ENCODE assay signal across 8 mouse cellular contexts in genomic region chr5:148966395-148966794, GRCm38 (mm10). TPM values are rescaled to one million over a fixed set of nuclear protein-coding genes. Genes with fewer than 3 reads are reported as not detected.
DNase-seq lines count a peak whose midpoint lies in the region; ATAC-seq lines count a peak whose summit lies in the region.

No protein-coding gene starts in this region.

- no peaks in the 10 kb centered on the region for H3K9me3 ChIP-seq in kidney, embryonic 14.5 days (ENCODE audit: control insufficient read depth, low read length)
- H3K9me3 ChIP-seq in embryonic facial prominence, embryonic 11.5 days (replicated peaks; ENCODE audit: control insufficient read depth, low read length), result no peaks in the 10 kb centered on the region
- no peaks in the 10 kb centered on the region for H3K9me3 ChIP-seq in hindbrain, embryonic 16.5 days (ENCODE audit: control insufficient read depth, low read length)
- no peaks in the 10 kb centered on the region for H3K9me3 ChIP-seq in midbrain, embryonic 13.5 days

- H3K4me1 ChIP-seq in kidney, embryonic 14.5 days (ENCODE audit: control insufficient read depth, insufficient read depth, low read length), result peaks cover 24% of the 10 kb centered on the region
- no peaks in the 10 kb centered on the region; the same call in 1 of the 2 replicates for H3K4me1 ChIP-seq in embryonic facial prominence, embryonic 11.5 days (ENCODE audit: control insufficient read depth, insufficient read depth, low read length)
- H3K4me1 ChIP-seq in hindbrain, embryonic 16.5 days (ENCODE audit: control insufficient read depth, insufficient read depth, low read depth, low read length), result peaks cover 13% of the 10 kb centered on the region
- H3K4me1 ChIP-seq in midbrain, embryonic 13.5 days (replicated peaks), result peaks cover 21% of the 10 kb centered on the region

- no peaks in the 10 kb centered on the region for H3K27me3 ChIP-seq in kidney, embryonic 14.5 days (ENCODE audit: control insufficient read depth, insufficient read depth, low read length)
- no peaks in the 10 kb centered on the region for H3K27me3 ChIP-seq in embryonic facial prominence, embryonic 11.5 days (ENCODE audit: control insufficient read depth, insufficient read depth, low read length)
- H3K27me3 ChIP-seq in hindbrain, embryonic 16.5 days (replicated peaks; ENCODE audit: control insufficient read depth, insufficient read depth, low read length), result no peaks in the 10 kb centered on the region
- no peaks in the 10 kb centered on the region for H3K27me3 ChIP-seq in midbrain, embryonic 13.5 days

- H3K36me3 ChIP-seq in kidney, embryonic 14.5 days (ENCODE audit: control insufficient read depth, insufficient read depth, low read length), result no peaks in the 10 kb centered on the region
- no peaks in the 10 kb centered on the region for H3K36me3 ChIP-seq in embryonic facial prominence, embryonic 11.5 days (replicated peaks; ENCODE audit: control insufficient read depth, insufficient read depth, low read depth, low read length)
- no peaks in the 10 kb centered on the region for H3K36me3 ChIP-seq in hindbrain, embryonic 16.5 days (ENCODE audit: control insufficient read depth, insufficient read depth, low read length)
- no peaks in the 10 kb centered on the region for H3K36me3 ChIP-seq in midbrain, embryonic 13.5 days

- H3K4me2 ChIP-seq in kidney, embryonic 14.5 days (replicated peaks; ENCODE audit: low read depth, low read length), result no peak overlapping the region
- H3K4me2 ChIP-seq in embryonic facial prominence, embryonic 11.5 days (ENCODE audit: low read depth, low read length), result no peak overlapping the region
- H3K4me2 ChIP-seq in hindbrain, embryonic 16.5 days (ENCODE audit: low read length), result no peak overlapping the region
- H3K4me2 ChIP-seq in midbrain, embryonic 13.5 days (replicated peaks), result no peak overlapping the region

- 71% methylated on average over 6 of the region's 6 CpGs for WGBS in kidney, embryonic 14.5 days
- 56% methylated on average over 6 of the region's 6 CpGs for WGBS in embryonic facial prominence, embryonic 11.5 days
- WGBS in hindbrain, embryonic 16.5 days, result 68% methylated on average over 6 of the region's 6 CpGs
- 67% methylated on average over 6 of the region's 6 CpGs for WGBS in midbrain, embryonic 13.5 days

- no peak overlapping the region for H3K9ac ChIP-seq in kidney, embryonic 14.5 days (ENCODE audit: low read depth, low read length)
- no peak overlapping the region for H3K9ac ChIP-seq in embryonic facial prominence, embryonic 11.5 days (replicated peaks; ENCODE audit: low read length)
- H3K9ac ChIP-seq in hindbrain, embryonic 16.5 days (ENCODE audit: low read depth, low read length), result peak overlapping the region; percentile 41
- no peak overlapping the region for H3K9ac ChIP-seq in midbrain, embryonic 13.5 days (replicated peaks)

- no peak overlapping the region for H3K4me3 ChIP-seq in kidney, embryonic 14.5 days (ENCODE audit: low read length)
- no peak overlapping the region for H3K4me3 ChIP-seq in embryonic facial prominence, embryonic 11.5 days (ENCODE audit: low read depth, low read length)
- no peak overlapping the region for H3K4me3 ChIP-seq in hindbrain, embryonic 16.5 days (ENCODE audit: low read length)
- no peak overlapping the region for H3K4me3 ChIP-seq in midbrain, embryonic 13.5 days (replicated peaks)

- no peak for DNase-seq in kidney, adult 9 months
- no peak for DNase-seq in embryonic facial prominence, embryonic 11.5 days (ENCODE audit: low spot score)
- no peak for DNase-seq in adrenal gland, postnatal 36 days
- no peak for DNase-seq in cerebellum, adult 9-11 months
- DNase-seq in spleen, postnatal 36 days (ENCODE audit: low spot score in 2 of 2), result no peak

- peak overlapping the region; percentile 37; the same call in 1 of the 2 replicates for H3K27ac ChIP-seq in kidney, embryonic 14.5 days (ENCODE audit: low read depth, low read length)
- peak overlapping the region; percentile 76 for H3K27ac ChIP-seq in embryonic facial prominence, embryonic 11.5 days (replicated peaks; ENCODE audit: low read depth, low read length)
- peak overlapping the region; percentile 37; the same call in 1 of the 2 replicates for H3K27ac ChIP-seq in hindbrain, embryonic 16.5 days (ENCODE audit: low read depth, low read length)
- peak overlapping the region; percentile 41 for H3K27ac ChIP-seq in midbrain, embryonic 13.5 days

- no peak for ATAC-seq in kidney, embryonic 14.5 days (ENCODE audit: low FRiP score, low TSS enrichment)
- no peak for ATAC-seq in embryonic facial prominence, embryonic 11.5 days (replicated peaks; ENCODE audit: insufficient number of reproducible peaks, low FRiP score, low TSS enrichment, low read depth)
- no peak for ATAC-seq in hindbrain, embryonic 16.5 days
- ATAC-seq in midbrain, embryonic 13.5 days, result no peak

RNA-seq across cellular contexts. Expression of gene Gm42791, which starts 28.6 kb away (rescaled TPM):
- polyA plus RNA-seq in kidney, embryonic 14.5 days (2014; fragmentation: Nextera tagmentation; extraction: Ambion mirVana), result 0.47 TPM in 1 of 2 replicates, not detected in the other
- not detected in 2 replicates for polyA plus RNA-seq in embryonic facial prominence, embryonic 11.5 days (2014; fragmentation: Nextera tagmentation; extraction: Ambion mirVana)
- polyA plus RNA-seq in hindbrain, embryonic 16.5 days (2015; fragmentation: Nextera tagmentation; extraction: Ambion mirVana), result 3.9 and 5.3 TPM in 2 replicates
- polyA plus RNA-seq in midbrain, embryonic 13.5 days (2015; fragmentation: Nextera tagmentation; extraction: Ambion mirVana), result 2.0 and 3.6 TPM in 2 replicates
- 1 to 10 TPM; 4.2 to 5.7 TPM for total RNA-seq in adrenal gland, postnatal 36 days (2021)

RNA-seq across cellular contexts. Expression of gene Katnal1, which starts 37.3 kb away (rescaled TPM):
- polyA plus RNA-seq in kidney, embryonic 14.5 days (2014; fragmentation: Nextera tagmentation; extraction: Ambion mirVana), result 7.7 and 13.3 TPM in 2 replicates
- 21.4 and 25.3 TPM in 2 replicates for polyA plus RNA-seq in embryonic facial prominence, embryonic 11.5 days (2014; fragmentation: Nextera tagmentation; extraction: Ambion mirVana)
- 37.0 and 41.3 TPM in 2 replicates for polyA plus RNA-seq in hindbrain, embryonic 16.5 days (2015; fragmentation: Nextera tagmentation; extraction: Ambion mirVana)
- polyA plus RNA-seq in midbrain, embryonic 13.5 days (2015; fragmentation: Nextera tagmentation; extraction: Ambion mirVana), result 39.3 and 39.5 TPM in 2 replicates
- total RNA-seq in adrenal gland, postnatal 36 days (2021), result 1 to 10 TPM; 6.5 to 9.7 TPM
